Mouse (Mus musculus) heart, postnatal 0 days (tissue): Measurements from ENCODE around the gene Timm23. TPM values are rescaled to one million over a fixed set of nuclear protein-coding genes. Genes with fewer than 3 reads are reported as not detected.

Source experiments
- ATAC-seq: fragments of 200-750 bp; cut with Nextera tagmentation; 2 replicates; pipeline ENCODE4 v1.8.0; 2017; ENCODE audit warnings: low read depth, moderate number of reproducible peaks, moderate library complexity; ENCODE audit not compliant: insufficient read depth
- DNase-seq: peaks from one replicate; pipeline ENCODE4 v3.0.0-alpha.2; 2016; ENCODE audit warnings: low spot score
- H3K27ac ChIP-seq: fragments of 300-500 bp; sonication (generic); 2 replicates; pipeline ENCODE4 v1.5.1; 2014; ENCODE audit warnings: low read depth, mild to moderate bottlenecking
- H3K27me3 ChIP-seq: fragments of 300-500 bp; sonication (generic); 2 replicates; pipeline ENCODE4 v1.6.1; 2014; ENCODE audit warnings: low read length, mixed read lengths; ENCODE audit not compliant: control insufficient read depth, insufficient read depth
- H3K36me3 ChIP-seq: fragments of 300-500 bp; sonication (generic); replicated peaks from 2 replicates; pipeline ENCODE4 v1.6.1; 2014; ENCODE audit warnings: low read length, mixed read lengths; ENCODE audit not compliant: control insufficient read depth, insufficient read depth
- H3K4me1 ChIP-seq: fragments of 300-500 bp; sonication (generic); 2 replicates; pipeline ENCODE4 v1.6.1; 2014; ENCODE audit warnings: antibody characterized with exemption; ENCODE audit not compliant: control insufficient read depth, insufficient read depth
- H3K4me2 ChIP-seq: fragments of 300-500 bp; sonication (generic); 2 replicates; pipeline ENCODE4 v1.6.1; 2014; ENCODE audit warnings: low read depth, mild to moderate bottlenecking, low read length, moderate library complexity
- H3K4me3 ChIP-seq: fragments of 300-500 bp; sonication (generic); 2 replicates; pipeline ENCODE4 v1.5.1; 2014; ENCODE audit warnings: low read depth, low read length
- H3K9ac ChIP-seq: fragments of 300-500 bp; sonication (generic); replicated peaks from 2 replicates; pipeline ENCODE4 v1.6.1; 2014; ENCODE audit warnings: low read depth, low read length, mixed read lengths
- H3K9me3 ChIP-seq: fragments of 300-500 bp; sonication (generic); replicated peaks from 2 replicates; pipeline ENCODE4 v1.6.1; 2016; ENCODE audit warnings: low read length; ENCODE audit not compliant: control insufficient read depth
- CTCF ChIP-seq: IDR thresholded peaks from 2 replicates; pipeline ENCODE4 v1.5.1; 2016; ENCODE audit warnings: antibody characterized with exemption, control low read depth, low read depth
- EP300 ChIP-seq: IDR thresholded peaks from 2 replicates; pipeline ENCODE4 v1.6.1; 2016; ENCODE audit warnings: antibody characterized with exemption, low read depth
- WGBS: fragments of 180-500 bp; shearing (Covaris S2); extraction: QIAGEN DNeasy Blood & Tissue Kit; methylation state at CpG from one replicate; pipeline ENCODE4 v1.1.7; 2014; 5-methylcytosine and 5-hydroxymethylcytosine counted together
- polyA plus RNA-seq: library from polyadenylated mRNA; unstranded; fragments of >200 nt; fragmentation: Nextera tagmentation; extraction: Ambion mirVana; gene quantifications from 2 replicates; pipeline ENCODE4 v1.2.1, GENCODE M21; 2015
- total RNA-seq: library from RNA; depleted of rRNA; stranded (reverse); fragments of >200 nt; gene quantifications from 2 replicates; pipeline ENCODE4 v1.2.3, GENCODE M21; 2014; ENCODE audit warnings: low replicate concordance

Gene Timm23
- total and polyA plus RNA-seq, 2 experiments from 2014 or later: 367 to 486 TPM

DNA sequence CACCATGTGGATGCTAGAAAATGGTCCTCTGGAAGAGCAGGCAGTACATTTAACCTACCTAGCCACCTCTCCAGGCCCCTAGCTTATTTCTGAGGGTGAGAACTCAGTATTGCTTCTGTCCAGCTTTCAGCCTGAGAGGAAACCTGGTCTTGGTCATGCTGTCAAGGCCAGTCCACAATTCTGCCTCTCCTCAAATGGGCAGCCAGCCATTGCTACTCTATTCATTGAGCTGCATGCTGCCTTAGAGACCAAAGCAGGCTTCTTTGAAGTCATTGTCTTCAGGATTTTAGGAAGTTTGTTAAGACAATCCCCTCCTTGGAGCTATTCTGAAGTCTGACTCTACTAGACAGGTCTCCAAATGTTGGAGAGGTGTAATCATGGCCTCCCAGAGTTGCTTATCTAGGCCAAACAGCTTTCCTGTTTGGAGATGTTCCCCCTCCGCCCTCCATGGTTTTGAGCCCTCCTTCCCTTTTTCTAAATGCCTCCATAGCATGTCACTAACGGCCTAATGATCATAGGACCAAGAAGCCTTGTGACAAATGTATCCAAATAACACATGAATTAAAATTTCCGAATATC, 33.0 kb downstream of the Timm23 start:
- no peaks in the 10 kb centered on the region for H3K9me3 ChIP-seq
- peaks cover 25% of the 10 kb centered on the region for H3K36me3 ChIP-seq
- ATAC-seq (peak; percentile 42; the same call in 1 of the 2 replicates), DNase-seq (peak; percentile 21)
- H3K4me1 ChIP-seq: peaks cover 6% of the 10 kb centered on the region; the same call in 1 of the 2 replicates
- H3K4me2 ChIP-seq: no peak overlapping the region
- H3K4me3 ChIP-seq: no peak overlapping the region
- no peaks in the 10 kb centered on the region for H3K27me3 ChIP-seq
- H3K27ac ChIP-seq: no peak overlapping the region
- WGBS: 66% methylated on average over 3 of the region's 3 CpGs
- no peak for TF ChIP-seq EP300
- no peak for TF ChIP-seq CTCF
- no peak overlapping the region for H3K9ac ChIP-seq

GRCm38 (mm10) chr14:32167326-32167725, 34.4 kb downstream of the Timm23 start:
- TF ChIP-seq EP300 (no peak), CTCF (no peak)
- DNase-seq: no peak
- no peak overlapping the region for H3K27ac ChIP-seq
- peaks cover 11% of the 10 kb centered on the region; the same call in 1 of the 2 replicates for H3K36me3 ChIP-seq
- 85% methylated on average over 5 of the region's 5 CpGs for whole genome bisulfite sequencing
- no peak overlapping the region for H3K9ac ChIP-seq
- no peak for ATAC-seq
- no peak overlapping the region for H3K4me3 ChIP-seq
- no peak overlapping the region for H3K4me2 ChIP-seq
- no peaks in the 10 kb centered on the region for H3K9me3 ChIP-seq
- H3K27me3 ChIP-seq: no peaks in the 10 kb centered on the region
- H3K4me1 ChIP-seq: peaks cover 6% of the 10 kb centered on the region; the same call in 1 of the 2 replicates

DNA sequence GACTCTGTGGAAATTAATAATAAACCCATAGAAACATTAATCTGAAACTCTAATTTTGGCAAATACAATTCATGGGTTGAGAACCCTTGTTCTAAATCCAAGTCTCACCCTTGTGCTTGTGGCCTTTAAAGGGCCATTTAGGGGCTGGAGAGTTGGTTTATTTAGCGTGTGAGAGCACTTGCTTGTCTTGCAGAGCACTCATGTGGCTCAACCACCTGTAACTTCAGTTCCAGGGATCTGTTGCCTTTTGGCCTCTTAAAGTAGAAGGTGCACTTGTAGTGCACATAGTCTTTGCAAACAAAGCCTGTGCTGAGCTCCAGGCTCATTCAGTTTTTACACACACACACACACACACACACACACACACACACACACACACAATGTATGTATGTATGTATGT, 34.9 kb downstream of the Timm23 start:
- ATAC-seq (no peak), DNase-seq (no peak)
- 81% methylated on average over 1 of the region's 1 CpGs for WGBS
- Histone ChIP-seq H3K4me3 (no peak overlapping the region), H3K4me2 (no peak overlapping the region), H3K27ac (no peak overlapping the region), H3K9me3 (no peaks in the 10 kb centered on the region), H3K4me1 (peaks cover 6% of the 10 kb centered on the region), H3K27me3 (no peaks in the 10 kb centered on the region), H3K36me3 (peaks cover 8% of the 10 kb centered on the region; the same call in 1 of the 2 replicates), H3K9ac (no peak overlapping the region)
- no peak for TF ChIP-seq CTCF

- DNase-seq: no peak
- no peaks in the 10 kb centered on the region for H3K9me3 ChIP-seq
- ATAC-seq: no peak
- H3K9ac ChIP-seq: no peak overlapping the region
- no peaks in the 10 kb centered on the region for H3K27me3 ChIP-seq
- peak overlapping the region; percentile 64 for H3K4me3 ChIP-seq
- TF ChIP-seq EP300 (no peak), CTCF (no peak)
- peak overlapping the region; percentile 99 for H3K4me2 ChIP-seq
- H3K36me3 ChIP-seq: 0 out of 2 replicates have a peak, but pooled peaks cover 4% of the 10 kb centered on the region
- WGBS: 65% methylated on average over 2 of the region's 2 CpGs
- no peak overlapping the region for H3K27ac ChIP-seq
- H3K4me1 ChIP-seq: peaks cover 8% of the 10 kb centered on the region
Measured at GRCm38 (mm10) chr14:32166062-32166441, 35.6 kb downstream of the Timm23 start.

GRCm38 (mm10) chr14:32165278-32166061, 36.2 kb downstream of the Timm23 start:
- WGBS: under 1% methylated on average over 42 of the region's 42 CpGs
- H3K27me3 ChIP-seq: no peaks in the 10 kb centered on the region
- H3K4me2 ChIP-seq: peak overlapping the region; percentile 99
- H3K36me3 ChIP-seq: no peaks in the 10 kb centered on the region
- TF ChIP-seq CTCF (no peak), EP300 (no peak)
- peak overlapping the region; percentile 64 for H3K4me3 ChIP-seq
- H3K4me1 ChIP-seq: peaks cover 14% of the 10 kb centered on the region
- ATAC-seq: peak; percentile 74
- peak overlapping the region; percentile 87 for H3K27ac ChIP-seq
- no peaks in the 10 kb centered on the region for H3K9me3 ChIP-seq
- peak; percentile 62 for DNase-seq
- H3K9ac ChIP-seq: peak overlapping the region; percentile 70
